Mouse (Mus musculus) effector memory CD4-positive, alpha-beta T cell, adult 5 months (primary cell): ENCODE data around the gene Drg1. TPM values are rescaled to one million over a fixed set of nuclear protein-coding genes. Genes with fewer than 3 reads are reported as not detected.

Source experiments
- polyA plus RNA-seq: library from polyadenylated mRNA; unstranded; fragments of 100-300 nt; shearing (Covaris generic); gene quantifications from one replicate; pipeline ENCODE4 v1.2.1, GENCODE M21; 2017

The Drg1 gene
- polyA plus RNA-seq: 89.7 TPM

GRCm38 (mm10) chr11:3266079-3266685 lies at the start of gene Drg1:
Drg1 (minus strand) TSS chr11:3266415.

GRCm38 (mm10) chr11:3288521-3289301 lies 22.5 kb upstream of the Drg1 start, which contains the start of gene Patz1:
Patz1 (plus strand) TSS chr11:3288874.

GRCm38 (mm10) chr11:3202231-3202701 lies 63.9 kb downstream of the Drg1 start, which contains the start of gene Eif4enif1:
Eif4enif1 (plus strand) TSS chr11:3202392.

GRCm38 (mm10) chr11:3193363-3193762 lies 72.9 kb downstream of the Drg1 start, which contains the start of gene Sfi1:
Sfi1 (minus strand) TSS chr11:3193463.

Other genes starting within 250 kb of the Drg1 start
- gene Sfi1, start 73.0 kb downstream of the Drg1 start, polyA plus RNA-seq: 34.7 TPM
- 31.9 TPM for gene Eif4enif1, start 64.0 kb downstream of the Drg1 start, polyA plus RNA-seq
- gene Patz1, start 22.5 kb upstream of the Drg1 start, polyA plus RNA-seq: 25.2 TPM
- gene Pik3ip1, start 64.0 kb upstream of the Drg1 start, polyA plus RNA-seq: 78.9 TPM
- 51.5 TPM for gene Limk2, start 142.8 kb upstream of the Drg1 start, polyA plus RNA-seq
- 25.4 TPM for gene Rnf185, start 185.9 kb upstream of the Drg1 start, polyA plus RNA-seq
- 0.15 TPM for gene Pla2g3, start 221.9 kb upstream of the Drg1 start, polyA plus RNA-seq
- not detected for gene Inpp5j, start 238.4 kb upstream of the Drg1 start, polyA plus RNA-seq
- gene Selenom, start 248.3 kb upstream of the Drg1 start, polyA plus RNA-seq: 4.8 TPM